Mouse (Mus musculus) heart, embryonic 13.5 days (tissue): ENCODE measurements at regions not wholly inside any gene's neighbourhood (a gene's known extent, or its start where the extent isn't known, plus 50 kb on each side); places are given as distances from the start of the nearest gene placed in this dataset.

Experiments used
- ATAC-seq: fragments of 200-750 bp; cut with Nextera tagmentation; 2 replicates; pipeline ENCODE4 v1.8.0; 2017; ENCODE audit warnings: moderate TSS enrichment; ENCODE audit not compliant: insufficient number of reproducible peaks, low FRiP score, low TSS enrichment; ENCODE audit errors: extremely low read depth
- H3K27ac ChIP-seq: fragments of 300-500 bp; sonication (generic); replicated peaks from 2 replicates; pipeline ENCODE4 v1.5.1; 2015; ENCODE audit warnings: moderate library complexity, mild to moderate bottlenecking, inconsistent platforms
- H3K27me3 ChIP-seq: fragments of 300-500 bp; sonication (generic); replicated peaks from 2 replicates; pipeline ENCODE4 v1.6.1; 2015; ENCODE audit warnings: mild to moderate bottlenecking, inconsistent platforms
- H3K36me3 ChIP-seq: fragments of 300-500 bp; sonication (generic); 2 replicates; pipeline ENCODE4 v1.6.1; 2015; ENCODE audit warnings: mild to moderate bottlenecking, inconsistent platforms
- H3K4me1 ChIP-seq: fragments of 300-500 bp; sonication (generic); 2 replicates; pipeline ENCODE4 v1.6.1; 2015; ENCODE audit warnings: inconsistent platforms
- H3K4me2 ChIP-seq: fragments of 300-500 bp; sonication (generic); 2 replicates; pipeline ENCODE4 v1.6.1; 2015; ENCODE audit warnings: inconsistent platforms, mild to moderate bottlenecking, moderate library complexity
- H3K4me3 ChIP-seq: fragments of 300-500 bp; sonication (generic); 2 replicates; pipeline ENCODE4 v1.5.1; 2015; ENCODE audit warnings: moderate library complexity, mild to moderate bottlenecking, inconsistent platforms
- H3K9ac ChIP-seq: fragments of 300-500 bp; sonication (generic); 2 replicates; pipeline ENCODE4 v1.6.1; 2015; ENCODE audit warnings: inconsistent platforms, mild to moderate bottlenecking, moderate library complexity
- H3K9me3 ChIP-seq: fragments of 300-500 bp; sonication (generic); 2 replicates; pipeline ENCODE4 v1.6.1; 2016; ENCODE audit warnings: inconsistent platforms
- WGBS: fragments of 180-500 bp; shearing (Covaris S2); methylation state at CpG from one replicate; pipeline ENCODE4 v1.1.7; 2015; ENCODE audit warnings: mixed read lengths; 5-methylcytosine and 5-hydroxymethylcytosine counted together

- Histone ChIP-seq H3K27ac (no peak overlapping the region), H3K4me3 (no peak overlapping the region), H3K36me3 (no peaks in the 10 kb centered on the region), H3K27me3 (no peaks in the 10 kb centered on the region), H3K4me2 (no peak overlapping the region), H3K4me1 (peaks cover 9% of the 10 kb centered on the region), H3K9ac (no peak overlapping the region), H3K9me3 (no peaks in the 10 kb centered on the region)
- ATAC-seq: no peak
- 87% methylated on average over 3 of the region's 3 CpGs for WGBS
Measured at GRCm38 (mm10) chr12:16137801-16138200, 321.1 kb upstream of the Trib2 start.

- 15% methylated on average over 5 of the region's 5 CpGs for WGBS
- Histone ChIP-seq H3K4me1 (peaks cover 9% of the 10 kb centered on the region), H3K36me3 (no peaks in the 10 kb centered on the region), H3K9me3 (no peaks in the 10 kb centered on the region), H3K4me2 (no peak overlapping the region), H3K9ac (no peak overlapping the region), H3K4me3 (no peak overlapping the region), H3K27me3 (no peaks in the 10 kb centered on the region), H3K27ac (no peak overlapping the region)
- no peak for ATAC-seq
Measured at GRCm38 (mm10) chr12:16136214-16136671, 319.5 kb upstream of the Trib2 start.

- Histone ChIP-seq H3K27me3 (no peaks in the 10 kb centered on the region), H3K4me3 (no peak overlapping the region), H3K27ac (no peak overlapping the region), H3K36me3 (no peaks in the 10 kb centered on the region), H3K9ac (no peak overlapping the region), H3K4me1 (peaks cover 9% of the 10 kb centered on the region), H3K9me3 (no peaks in the 10 kb centered on the region), H3K4me2 (no peak overlapping the region)
- WGBS: 42% methylated on average over 4 of the region's 4 CpGs
- ATAC-seq: no peak
Measured at GRCm38 (mm10) chr12:16135602-16136213, 319.0 kb upstream of the Trib2 start.

GRCm38 (mm10) chr12:16134446-16134845, 317.7 kb upstream of the Trib2 start:
- ATAC-seq: no peak
- 49% methylated on average over 3 of the region's 3 CpGs for WGBS

GRCm38 (mm10) chr12:16133253-16133652, 316.5 kb upstream of the Trib2 start:
- Histone ChIP-seq H3K36me3 (no peaks in the 10 kb centered on the region), H3K4me1 (peaks cover 9% of the 10 kb centered on the region), H3K9ac (no peak overlapping the region), H3K4me2 (no peak overlapping the region), H3K9me3 (no peaks in the 10 kb centered on the region), H3K27ac (no peak overlapping the region), H3K4me3 (no peak overlapping the region), H3K27me3 (no peaks in the 10 kb centered on the region)
- no peak for ATAC-seq
- WGBS: 73% methylated on average over 3 of the region's 3 CpGs

More at GRCm38 (mm10) chr12:16134446-16134845, 317.7 kb upstream of the Trib2 start:
- H3K36me3 ChIP-seq: no peaks in the 10 kb centered on the region
- H3K4me2 ChIP-seq: no peak overlapping the region
- H3K4me3 ChIP-seq: no peak overlapping the region
- no peaks in the 10 kb centered on the region for H3K27me3 ChIP-seq
- no peak overlapping the region for H3K27ac ChIP-seq
- H3K9me3 ChIP-seq: no peaks in the 10 kb centered on the region
- H3K9ac ChIP-seq: no peak overlapping the region
- peaks cover 9% of the 10 kb centered on the region for H3K4me1 ChIP-seq

- H3K9ac ChIP-seq: no peak overlapping the region
- no peak overlapping the region for H3K27ac ChIP-seq
- peaks cover 9% of the 10 kb centered on the region for H3K4me1 ChIP-seq
- H3K27me3 ChIP-seq: no peaks in the 10 kb centered on the region
- H3K4me2 ChIP-seq: no peak overlapping the region
- 51% methylated on average over 1 of the region's 1 CpGs for WGBS
- H3K9me3 ChIP-seq: no peaks in the 10 kb centered on the region
- ATAC-seq: no peak
- H3K36me3 ChIP-seq: no peaks in the 10 kb centered on the region
- no peak overlapping the region for H3K4me3 ChIP-seq
Measured at GRCm38 (mm10) chr12:16131740-16132077, 315.0 kb upstream of the Trib2 start.

GRCm38 (mm10) chr12:16131028-16131739, 314.5 kb upstream of the Trib2 start:
- Histone ChIP-seq H3K4me3 (no peak overlapping the region), H3K27me3 (no peaks in the 10 kb centered on the region), H3K4me1 (peaks cover 6% of the 10 kb centered on the region), H3K27ac (no peak overlapping the region), H3K9me3 (no peaks in the 10 kb centered on the region), H3K36me3 (no peaks in the 10 kb centered on the region), H3K4me2 (no peak overlapping the region), H3K9ac (no peak overlapping the region)
- WGBS: 47% methylated on average over 2 of the region's 2 CpGs
- no peak for ATAC-seq

- no peak for ATAC-seq
- H3K4me3 ChIP-seq: no peak overlapping the region
- no peak overlapping the region for H3K9ac ChIP-seq
- WGBS: 54% methylated on average over 1 of the region's 1 CpGs
- H3K4me1 ChIP-seq: 0 out of 2 replicates have a peak, but pooled peaks cover 1% of the 10 kb centered on the region
- H3K9me3 ChIP-seq: no peaks in the 10 kb centered on the region
- no peak overlapping the region for H3K27ac ChIP-seq
- no peak overlapping the region for H3K4me2 ChIP-seq
- no peaks in the 10 kb centered on the region for H3K27me3 ChIP-seq
- H3K36me3 ChIP-seq: no peaks in the 10 kb centered on the region
Measured at GRCm38 (mm10) chr12:16130605-16131004, 313.9 kb upstream of the Trib2 start.

GRCm38 (mm10) chr12:16129923-16130322, 313.2 kb upstream of the Trib2 start:
- no peak overlapping the region for H3K4me3 ChIP-seq
- no peaks in the 10 kb centered on the region for H3K9me3 ChIP-seq
- H3K27ac ChIP-seq: no peak overlapping the region
- H3K27me3 ChIP-seq: no peaks in the 10 kb centered on the region
- no peak overlapping the region for H3K9ac ChIP-seq
- WGBS: 93% methylated on average over 3 of the region's 3 CpGs
- no peaks in the 10 kb centered on the region for H3K36me3 ChIP-seq
- H3K4me2 ChIP-seq: no peak overlapping the region
- ATAC-seq: no peak
- no peaks in the 10 kb centered on the region for H3K4me1 ChIP-seq

- Histone ChIP-seq H3K9ac (no peak overlapping the region), H3K36me3 (no peaks in the 10 kb centered on the region), H3K27ac (no peak overlapping the region), H3K4me1 (no peaks in the 10 kb centered on the region), H3K9me3 (no peaks in the 10 kb centered on the region), H3K4me2 (no peak overlapping the region), H3K4me3 (no peak overlapping the region), H3K27me3 (no peaks in the 10 kb centered on the region)
- ATAC-seq: no peak
- 51% methylated on average over 3 of the region's 3 CpGs for WGBS
Measured at GRCm38 (mm10) chr12:16129243-16129642, 312.5 kb upstream of the Trib2 start.

- H3K27me3 ChIP-seq: no peaks in the 10 kb centered on the region
- no peak overlapping the region for H3K4me2 ChIP-seq
- ATAC-seq: no peak
- no peaks in the 10 kb centered on the region for H3K4me1 ChIP-seq
- 66% methylated on average over 2 of the region's 2 CpGs for WGBS
- H3K4me3 ChIP-seq: no peak overlapping the region
- H3K9ac ChIP-seq: no peak overlapping the region
- no peaks in the 10 kb centered on the region for H3K9me3 ChIP-seq
- H3K36me3 ChIP-seq: no peaks in the 10 kb centered on the region
- no peak overlapping the region for H3K27ac ChIP-seq
Measured at GRCm38 (mm10) chr12:16124906-16125305, 308.2 kb upstream of the Trib2 start.
